Mouse (Mus musculus) MN1 (cell line): Measurements from ENCODE around the gene Sort1.

Experiments used
- DNase-seq: peaks from one replicate; pipeline ENCODE4 v3.0.0-alpha.2; 2016; ENCODE audit warnings: low spot score

The Sort1 gene

GRCm38 (mm10) chr3:108328441-108328841 lies 44.6 kb downstream of the Sort1 start:
- peak; percentile 58 for DNase-seq

- no peak for DNase-seq
Observed at GRCm38 (mm10) chr3:108330812-108331211, 46.9 kb downstream of the Sort1 start.

DNA sequence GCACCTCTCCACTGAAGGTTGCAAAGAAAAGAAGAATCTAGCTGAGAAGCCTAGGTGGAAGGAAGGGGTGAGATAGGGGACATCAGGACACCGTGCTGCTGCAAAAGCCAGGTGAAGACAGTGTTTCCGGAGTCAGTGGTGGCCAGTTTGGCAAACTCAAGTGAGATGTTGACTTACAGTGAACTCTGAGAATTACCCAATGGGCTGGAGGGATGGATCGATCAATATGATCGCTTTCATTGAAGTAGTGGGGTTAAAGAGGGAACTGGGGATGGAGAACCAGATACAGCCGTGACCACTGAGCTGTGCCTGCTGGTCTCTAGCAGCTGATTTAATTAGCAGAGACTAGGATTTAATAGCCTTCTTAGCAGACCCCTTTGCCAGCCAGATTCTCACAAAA lies 53.0 kb downstream of the Sort1 start:
- no peak for DNase-seq

- no peak for DNase-seq
Observed at GRCm38 (mm10) chr3:108341040-108341439, 57.2 kb downstream of the Sort1 start.

DNA sequence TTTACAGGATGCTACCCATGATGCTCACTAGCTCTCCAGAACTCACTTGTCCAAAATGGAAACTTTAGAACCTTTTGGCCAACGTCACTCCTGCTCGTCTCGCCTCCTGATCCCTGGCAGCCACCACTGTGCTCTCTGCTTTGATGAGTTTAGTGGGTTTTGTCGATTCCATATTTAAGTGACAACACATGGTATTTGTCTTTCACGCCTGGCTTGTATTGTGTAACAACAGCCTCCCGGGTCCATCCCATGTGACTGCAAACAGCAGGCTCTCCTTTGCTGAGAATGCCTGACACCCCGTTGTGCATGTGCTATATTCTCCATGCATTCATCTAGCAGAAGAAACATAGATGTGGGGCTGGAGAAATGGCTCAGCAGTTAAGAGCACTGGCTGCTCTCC lies 58.3 kb downstream of the Sort1 start:
- no peak for DNase-seq

DNA sequence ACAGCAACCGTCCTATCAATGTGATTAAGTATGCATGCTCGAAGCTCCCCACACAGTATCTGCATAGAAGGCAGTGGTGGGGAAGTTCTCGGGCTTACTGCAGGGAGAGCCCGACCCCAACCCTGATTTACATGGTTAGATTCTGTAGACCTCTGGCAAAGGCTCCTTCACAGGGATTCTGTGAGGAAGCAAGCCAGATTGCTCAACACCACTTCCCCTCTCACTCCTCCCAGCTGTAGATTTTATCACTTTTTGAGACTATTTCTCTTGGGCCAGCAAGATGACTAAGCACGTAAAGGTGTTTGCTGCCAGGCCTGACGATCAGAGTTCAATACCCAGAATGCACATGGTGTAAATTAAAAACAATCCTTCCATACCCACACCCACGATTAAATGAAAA lies 62.0 kb downstream of the Sort1 start:
- DNase-seq = no peak

DNA sequence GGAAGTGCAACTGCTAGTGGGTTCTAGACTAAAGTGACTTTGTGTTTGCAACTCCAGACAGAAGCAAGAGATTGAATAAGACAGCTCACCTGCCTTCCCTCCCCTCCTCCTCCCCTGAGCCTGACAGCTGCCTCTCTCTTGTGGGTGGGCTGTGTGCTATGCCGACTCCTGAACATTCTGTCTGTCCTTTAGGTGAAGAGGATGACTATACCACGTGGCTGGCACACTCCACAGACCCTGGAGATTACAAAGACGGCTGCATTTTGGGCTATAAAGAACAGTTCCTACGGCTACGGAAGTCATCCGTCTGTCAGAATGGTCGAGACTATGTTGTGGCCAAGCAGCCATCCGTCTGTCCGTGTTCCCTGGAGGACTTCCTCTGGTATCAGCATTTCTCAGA lies 64.5 kb downstream of the Sort1 start:
- no peak for DNase-seq

- no peak for DNase-seq
Observed at GRCm38 (mm10) chr3:108355245-108355644, 71.4 kb downstream of the Sort1 start.

DNA sequence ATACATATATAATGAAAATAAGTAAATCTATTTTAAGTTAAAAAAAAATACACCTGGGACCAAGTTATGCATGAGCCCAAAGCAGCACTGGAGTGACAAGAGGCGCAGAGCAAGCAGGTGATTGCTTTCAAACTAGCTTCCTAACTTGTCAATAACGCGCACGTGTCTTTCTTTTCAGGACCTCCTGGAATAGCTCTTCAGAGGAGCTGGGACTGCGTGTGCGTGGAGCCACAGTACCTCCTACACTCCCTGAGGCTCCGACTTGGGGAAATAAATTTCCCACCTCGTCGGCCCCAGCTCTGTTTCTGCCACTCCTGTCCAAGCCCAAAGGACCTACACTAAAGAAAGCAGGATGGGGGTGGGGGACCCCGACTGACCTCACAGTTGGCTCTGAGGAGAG lies 73.2 kb downstream of the Sort1 start:
- no peak for DNase-seq

GRCm38 (mm10) chr3:108358445-108358844 lies 74.6 kb downstream of the Sort1 start:
- no peak for DNase-seq

DNA sequence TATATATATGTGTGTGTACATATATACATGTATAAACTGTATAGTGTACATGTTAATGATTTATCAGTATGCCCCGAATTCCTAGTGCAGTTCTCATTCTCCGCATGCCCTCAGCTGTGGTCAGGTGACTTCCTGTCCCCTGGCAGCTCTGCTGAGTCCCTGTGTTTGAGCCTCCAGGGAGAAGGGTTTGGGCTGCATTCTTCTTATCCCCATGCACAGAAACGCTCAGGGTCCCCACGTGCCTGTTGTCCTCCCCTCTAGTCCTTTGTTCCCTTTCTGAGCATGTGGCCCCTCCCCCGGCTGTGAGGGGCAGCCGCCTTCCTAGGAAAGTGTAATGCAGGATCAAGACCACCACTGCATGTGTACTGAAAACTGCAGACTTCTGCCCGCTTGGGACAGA lies 77.0 kb downstream of the Sort1 start:
- DNase-seq = no peak

DNA sequence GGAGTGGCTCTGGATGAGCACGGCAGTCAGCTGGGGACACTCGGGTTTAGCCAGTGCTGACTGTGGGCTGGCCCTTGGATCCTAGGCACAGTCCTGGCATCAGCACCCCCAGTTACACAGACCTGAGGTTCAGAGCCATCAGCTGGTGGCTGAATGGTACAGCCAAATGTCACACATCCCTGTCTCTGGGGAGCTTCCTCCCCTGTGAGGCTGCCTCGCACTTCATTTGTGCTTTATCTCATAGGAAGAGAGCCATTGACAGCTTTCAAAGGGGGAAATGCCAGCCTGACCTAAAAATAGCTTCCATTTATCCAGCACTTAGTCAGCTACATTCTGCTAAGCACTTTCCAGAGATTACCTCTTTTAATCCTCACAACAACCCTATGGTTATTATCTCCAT lies 79.7 kb downstream of the Sort1 start:
- no peak for DNase-seq

GRCm38 (mm10) chr3:108364270-108364995 lies 80.6 kb downstream of the Sort1 start, which contains the start of gene Mybphl:
TSS of gene Mybphl (plus strand) at chr3:108364911.
- DNase-seq = no peak

GRCm38 (mm10) chr3:108367173-108367572 lies 83.3 kb downstream of the Sort1 start:
- DNase-seq = no peak

DNA sequence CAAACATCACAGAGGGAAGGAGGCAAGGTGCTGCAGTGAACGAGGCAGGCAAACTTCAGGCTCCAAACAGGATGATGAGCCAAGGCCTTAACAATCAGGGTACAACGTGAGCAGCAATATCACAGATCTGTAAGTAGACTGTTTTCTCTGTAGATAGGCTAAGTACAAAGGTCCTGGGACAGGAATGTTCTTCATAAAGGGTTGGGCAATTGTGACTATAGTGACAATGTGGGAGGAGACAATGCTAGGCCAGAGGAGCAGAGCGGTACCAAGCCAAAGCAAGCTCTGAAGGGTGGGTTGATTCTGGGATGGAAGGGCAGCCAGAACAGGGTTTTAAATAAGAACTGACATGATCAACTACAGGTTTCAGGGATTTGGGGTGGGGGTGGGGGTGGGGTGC lies 83.9 kb downstream of the Sort1 start:
- DNase-seq = no peak

GRCm38 (mm10) chr3:108368721-108369120 lies 84.8 kb downstream of the Sort1 start:
- DNase-seq = no peak

- DNase-seq = peak; percentile 18
Observed at GRCm38 (mm10) chr3:108372274-108372673, 88.4 kb downstream of the Sort1 start.

DNA sequence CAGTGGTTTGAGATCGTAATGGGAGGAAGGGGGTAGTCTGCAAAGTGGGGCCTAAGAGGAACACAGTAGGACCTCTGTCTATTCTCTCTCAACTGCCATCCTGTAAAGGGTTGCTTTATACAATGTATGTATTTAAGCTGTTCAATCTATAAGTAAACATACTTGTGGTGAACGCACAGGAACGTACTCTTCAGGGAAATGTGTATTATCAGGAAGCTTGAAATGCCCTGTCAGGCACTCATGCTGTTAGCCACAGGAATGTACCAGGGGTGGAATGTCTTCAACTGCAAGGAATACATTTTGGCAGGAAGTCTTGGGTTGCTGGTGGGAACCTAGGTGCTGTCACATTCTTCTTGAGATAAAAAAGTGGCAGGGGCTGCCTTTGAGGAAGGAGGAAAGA lies 88.8 kb downstream of the Sort1 start:
- DNase-seq = no peak

DNA sequence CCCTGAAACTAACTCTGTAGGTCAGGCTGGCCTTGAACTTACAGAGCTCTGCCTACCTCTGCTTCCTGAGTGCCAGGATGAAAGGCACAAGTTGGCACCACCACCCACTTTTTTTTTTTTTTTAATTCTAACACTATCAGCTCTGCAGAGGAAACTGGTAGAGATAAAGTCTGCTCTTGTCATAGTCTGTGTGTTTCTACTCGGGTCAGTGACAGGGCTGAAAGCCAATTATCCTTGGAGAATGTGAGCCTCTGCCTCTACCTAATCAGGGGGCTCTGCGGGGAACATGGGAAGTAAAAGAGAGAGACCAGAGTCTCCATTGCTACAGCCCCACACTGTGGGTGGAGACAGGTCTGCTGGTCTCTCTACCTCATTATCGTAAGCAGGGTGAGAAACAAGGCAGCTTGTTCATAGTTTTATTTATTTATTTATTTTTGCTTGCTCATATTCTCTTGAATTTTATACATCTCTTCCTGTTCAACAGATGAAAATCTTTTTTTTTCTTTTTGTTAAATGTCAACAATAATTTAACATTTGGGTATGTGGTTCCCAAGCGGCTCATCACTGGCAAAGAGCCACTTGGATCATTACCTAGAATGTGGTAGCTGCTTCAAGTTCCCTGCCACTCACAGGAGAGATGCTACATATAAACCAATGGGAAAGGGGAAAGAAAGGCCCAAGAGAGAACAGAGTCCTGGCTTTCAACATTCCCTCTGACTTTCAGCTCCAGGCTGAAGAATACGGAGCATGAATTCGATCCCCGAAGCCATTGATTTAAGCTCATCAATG lies 95.2 kb downstream of the Sort1 start:
- DNase-seq = no peak

DNA sequence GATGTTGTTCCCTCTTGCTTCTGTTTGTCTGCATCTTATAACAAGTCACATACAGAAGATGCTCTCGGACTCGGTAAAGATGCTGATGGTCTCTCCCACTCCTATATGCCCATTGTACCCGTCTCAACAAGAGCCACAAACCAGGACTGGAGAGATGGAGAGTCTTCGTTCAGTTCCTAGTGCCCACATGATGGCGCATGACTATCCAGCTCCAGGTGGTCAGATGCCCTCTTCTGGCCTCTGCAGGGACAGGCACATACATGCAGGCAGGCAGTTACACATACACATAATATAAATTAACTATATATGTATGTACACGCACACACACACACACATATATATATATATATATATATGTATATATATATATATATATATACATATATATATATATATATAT lies 96.8 kb downstream of the Sort1 start:
- no peak for DNase-seq

- DNase-seq = no peak
Observed at GRCm38 (mm10) chr3:108381945-108382875, 98.3 kb downstream of the Sort1 start.
